Mouse (Mus musculus) CH12.LX (cell line): ENCODE measurements around the gene Ass1. TPM values are rescaled to one million over a fixed set of nuclear protein-coding genes. Genes with fewer than 3 reads are reported as not detected.

Experiments used
- DNase-seq: peaks from one replicate; pipeline ENCODE4 v3.0.0-alpha.2; 2013; ENCODE audit errors: extremely low read depth
- H3K27ac ChIP-seq: 2 replicates; pipeline ENCODE4 v1.5.1; 2012; ENCODE audit warnings: low read depth, mild to moderate bottlenecking, control low read depth, moderate library complexity; ENCODE audit not compliant: insufficient read depth
- H3K27me3 ChIP-seq: replicated peaks from 2 replicates; pipeline ENCODE3; 2012; ENCODE audit warnings: inconsistent platforms
- H3K36me3 ChIP-seq, 2 experiments: replicated peaks in 1 of 2; 2 replicates each; pipeline versions ENCODE3 to v1.6.1; 2012; ENCODE audit warnings: inconsistent platforms in 1 of 2, low read length in 1 of 2, mild to moderate bottlenecking in 1 of 2, mixed read lengths in 1 of 2, moderate library complexity in 1 of 2; ENCODE audit not compliant: control insufficient read depth in 1 of 2, insufficient read depth in 1 of 2
- H3K4me1 ChIP-seq, 2 experiments: 2 replicates each; pipeline ENCODE4 v1.6.1; 2012; ENCODE audit warnings: inconsistent platforms in 1 of 2, moderate library complexity in 1 of 2; ENCODE audit not compliant: insufficient read depth in 2 of 2, control insufficient read depth in 1 of 2
- H3K4me2 ChIP-seq: 2 replicates; pipeline ENCODE4 v1.6.1; 2012; ENCODE audit warnings: low read depth, mild to moderate bottlenecking, control low read depth; ENCODE audit not compliant: poor library complexity, insufficient read depth, severe bottlenecking
- H3K4me3 ChIP-seq, 3 experiments: fragments of 150-350 bp in 1 of 3; sonication (generic) in 1 of 3; replicated peaks in 1 of 3; 2 replicates each; pipeline versions ENCODE3 to v1.5.1; 2011 to 2012; ENCODE audit warnings: low read depth in 2 of 3, low read length in 2 of 3, mild to moderate bottlenecking in 2 of 3, moderate library complexity in 2 of 3, control low read depth in 1 of 3, improper control_type of control experiment in 1 of 3, inconsistent platforms in 1 of 3, mixed read lengths in 1 of 3; ENCODE audit not compliant: poor library complexity in 1 of 3
- H3K79me2 ChIP-seq: replicated peaks from 2 replicates; pipeline ENCODE4 v1.6.1; 2012; ENCODE audit warnings: mild to moderate bottlenecking, moderate library complexity; ENCODE audit not compliant: control insufficient read depth, poor library complexity, insufficient read depth, severe bottlenecking; ENCODE audit errors: extremely low read depth
- H3K9ac ChIP-seq: 2 replicates; pipeline ENCODE4 v1.6.1; 2012; ENCODE audit warnings: low read depth, mild to moderate bottlenecking, control low read depth, moderate library complexity; ENCODE audit not compliant: insufficient read depth
- H3K9me3 ChIP-seq: replicated peaks from 2 replicates; pipeline ENCODE3; 2012; ENCODE audit warnings: low read length, inconsistent platforms, mixed read lengths
- CHD2 ChIP-seq: IDR thresholded peaks from 2 replicates; pipeline ENCODE4 v1.6.1; 2011; ENCODE audit warnings: low read length, improper control_type of control experiment
- E2F4 ChIP-seq: IDR thresholded peaks from 2 replicates; pipeline ENCODE4 v1.6.1; 2011; ENCODE audit warnings: low read depth, low read length, improper control_type of control experiment; ENCODE audit not compliant: insufficient replicate concordance
- ELF1 ChIP-seq: IDR thresholded peaks from 2 replicates; pipeline ENCODE4 v1.6.1; 2014; ENCODE audit warnings: low read depth, mild to moderate bottlenecking, inconsistent platforms, low read length, improper control_type of control experiment
- EP300 ChIP-seq: IDR thresholded peaks from 2 replicates; pipeline ENCODE4 v1.6.1; 2011; ENCODE audit warnings: low read length, improper control_type of control experiment
- ETS1 ChIP-seq: conservative IDR thresholded peaks from 2 replicates; pipeline ENCODE4 v1.6.1; 2012; ENCODE audit warnings: low read depth, mild to moderate bottlenecking, inconsistent platforms, low read length, improper control_type of control experiment, moderate library complexity
- KAT2A ChIP-seq: IDR thresholded peaks from 2 replicates; pipeline ENCODE4 v1.6.1; 2012; ENCODE audit warnings: low read length, improper control_type of control experiment, inconsistent platforms; ENCODE audit not compliant: insufficient replicate concordance
- MAFK ChIP-seq: IDR thresholded peaks from 2 replicates; pipeline ENCODE4 v1.6.1; 2011; ENCODE audit warnings: low read length, improper control_type of control experiment; ENCODE audit not compliant: insufficient replicate concordance
- MAX ChIP-seq: IDR thresholded peaks from 2 replicates; pipeline ENCODE4 v1.6.1; 2011; ENCODE audit warnings: low read length, improper control_type of control experiment
- MXI1 ChIP-seq: IDR thresholded peaks from 2 replicates; pipeline ENCODE4 v1.6.1; 2011; ENCODE audit warnings: mild to moderate bottlenecking, low read depth, low read length, improper control_type of control experiment
- NRF1 ChIP-seq: IDR thresholded peaks from 2 replicates; pipeline ENCODE4 v1.6.1; 2014; ENCODE audit warnings: low read depth, mild to moderate bottlenecking, inconsistent platforms, low read length, improper control_type of control experiment, moderate library complexity
- RAD21 ChIP-seq: IDR thresholded peaks from 2 replicates; pipeline ENCODE4 v1.6.1; 2011; ENCODE audit warnings: low read depth, mild to moderate bottlenecking, low read length, improper control_type of control experiment, moderate library complexity
- SMC3 ChIP-seq: IDR thresholded peaks from 2 replicates; pipeline ENCODE4 v1.6.1; 2011; ENCODE audit warnings: low read depth, low read length, improper control_type of control experiment
- USF1 ChIP-seq: IDR thresholded peaks from 2 replicates; pipeline ENCODE4 v1.6.1; 2014; ENCODE audit warnings: low read depth, mild to moderate bottlenecking, inconsistent platforms, low read length, improper control_type of control experiment
- ZKSCAN1 ChIP-seq: IDR thresholded peaks from 2 replicates; pipeline ENCODE4 v1.6.1; 2012; ENCODE audit warnings: low read depth, inconsistent platforms, low read length, improper control_type of control experiment, borderline replicate concordance
- dilution Hi-C: fragments of 300-500 bp; cut with MboI; formaldehyde crosslinking; loops from 2 replicates; pipeline ENCODE4 v1.14.3; 2020; ENCODE audit warnings: low sequenced_read_pairs; ENCODE audit not compliant: extremely low pct_unique_long_range_greater_than_20kb, extremely low pct_ligation_motif_present
- in situ Hi-C: fragments of 300-500 bp; cut with MboI; formaldehyde crosslinking; loops from 3 replicates; pipeline ENCODE4 v1.14.3; 2019; ENCODE audit warnings: low sequenced_read_pairs, low pct_ligation_motif_present, low pct_unique_long_range_greater_than_20kb, mixed read lengths
- polyA plus RNA-seq: library from polyadenylated mRNA; unstranded; fragments of >175 nt; gene quantifications from 2 replicates; pipeline ENCODE4 v1.2.1, GENCODE M21; 2012; ENCODE audit warnings: low read depth; ENCODE audit not compliant: insufficient read length
- total RNA-seq, 2 experiments: library from RNA; depleted of rRNA; stranded (reverse); fragments of 300-350 nt in 1 of 2; fragments of >200 nt in 1 of 2; gene quantifications; 2 replicates each; pipeline ENCODE4 v1.2.3; 2012 to 2014

Ass1 gene
- total and polyA plus RNA-seq, 3 experiments = 45.1 to 211 (median 87.8) TPM

GRCm38 (mm10) chr2:31458989-31459936, 10.7 kb upstream of the Ass1 start:
- in situ Hi-C loops = loop anchor here (25.0 kb wide), 1 partner anchor 397 kb away; no protein-coding TSS in a partner anchor
- TF ChIP-seq MAFK (no peak), ETS1 (no peak), MAX (no peak), KAT2A (no peak), EP300 (no peak), SMC3 (no peak), MXI1 (no peak), RAD21 (no peak), ELF1 (no peak), CHD2 (no peak), E2F4 (no peak), ZKSCAN1 (no peak), NRF1 (no peak)
- TF ChIP-seq, all 38 proteins: peak for 0
- Histone ChIP-seq H3K27ac (no peak overlapping the region), H3K9me3 (no peaks in the 10 kb centered on the region), H3K4me1 (peaks cover 8 to 50% of the 10 kb centered on the region in 2 experiments), H3K79me2 (peaks cover 5% of the 10 kb centered on the region), H3K9ac (no peak overlapping the region), H3K4me2 (no peak overlapping the region), H3K27me3 (no peaks in the 10 kb centered on the region), H3K36me3 (peaks cover 5 to 37% of the 10 kb centered on the region in 2 experiments), H3K4me3 (no peak overlapping the region)
- no peak for DNase-seq
- dilution Hi-C loops = no loop called here

GRCm38 (mm10) chr2:31460025-31460571, 9.9 kb upstream of the Ass1 start:
- no peak overlapping the region for H3K27ac ChIP-seq
- H3K9me3 ChIP-seq = no peaks in the 10 kb centered on the region
- peaks cover under 1% of the 10 kb centered on the region for H3K79me2 ChIP-seq
- H3K9ac ChIP-seq = no peak overlapping the region
- DNase-seq = no peak
- H3K4me2 ChIP-seq = no peak overlapping the region
- in situ Hi-C loops (loop anchor here (25.0 kb wide), 1 partner anchor 398 kb away; no protein-coding TSS in a partner anchor), dilution Hi-C loops (no loop called here)
- no peak overlapping the region for H3K4me3 ChIP-seq
- TF ChIP-seq MAFK = no peak
- no peak for TF ChIP-seq CHD2
- TF ChIP-seq USF1 = no peak
- peaks cover 5 to 37% of the 10 kb centered on the region in 2 experiments for H3K36me3 ChIP-seq
- no peaks in the 10 kb centered on the region for H3K27me3 ChIP-seq
- peaks cover 13 to 58% of the 10 kb centered on the region in 2 experiments for H3K4me1 ChIP-seq
